Mouse (Mus musculus): ENCODE results near the gene Cdc37l1. TPM values are rescaled to one million over a fixed set of nuclear protein-coding genes. Genes with fewer than 3 reads are reported as not detected.

Gene Cdc37l1
- total RNA-seq, 1 experiment: 46.8 TPM

DNA sequence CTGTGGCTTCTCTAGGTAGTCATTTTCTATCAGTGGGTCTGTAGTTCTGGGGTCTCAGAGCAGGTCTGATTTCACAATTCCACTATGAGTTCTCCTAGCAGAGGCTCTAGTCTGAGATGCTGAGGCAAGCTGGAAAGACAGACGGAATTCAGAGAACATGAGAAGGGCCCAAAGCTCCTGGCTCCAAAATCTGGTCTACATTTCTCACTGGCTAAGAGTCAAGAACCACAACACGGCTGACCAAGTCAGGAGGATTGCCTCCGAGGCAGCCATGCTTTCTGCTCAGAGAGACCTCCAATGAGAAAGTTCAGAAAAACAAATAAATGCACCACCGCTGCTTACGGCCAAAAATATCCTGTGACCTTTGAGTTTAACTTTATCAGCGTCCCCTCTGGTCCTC, 64.4 kb downstream of the Cdc37l1 start:
- H3K4me1 ChIP-seq (ENCODE audit: control insufficient read depth in 2 of 2, insufficient read depth in 2 of 2, low read length in 2 of 2, poor library complexity in 1 of 2): peaks cover 2 to 13% of the 10 kb centered on the region in 2 experiments
- TF ChIP-seq CHD2 (IDR thresholded peaks at IDR 0.05; ENCODE audit: low read depth, low read length) (no peak), HCFC1 (IDR thresholded peaks at IDR 0.05; ENCODE audit: borderline replicate concordance, insufficient read depth, low read length) (no peak), ZC3H11A (IDR thresholded peaks at IDR 0.05; ENCODE audit: borderline replicate concordance, low read depth, low read length) (no peak), ZNF384 (IDR thresholded peaks at IDR 0.05; ENCODE audit: low read depth, low read length) (no peak), MAFK (IDR thresholded peaks at IDR 0.05; ENCODE audit: insufficient read depth, low read depth, low read length) (no peak)
- no peak overlapping the region for H3K9ac ChIP-seq (ENCODE audit: insufficient read depth, low read depth, low read length, poor library complexity, severe bottlenecking)
- DNase-seq (ENCODE audit: low read depth, low spot score): no peak
- H3K4me3 ChIP-seq (ENCODE audit: insufficient read depth in 1 of 2, low read depth in 1 of 2, low read length in 2 of 2, poor library complexity in 1 of 2, severe bottlenecking in 1 of 2): no peak overlapping the region
- H3K36me3 ChIP-seq (ENCODE audit: control insufficient read depth, insufficient read depth, low read length, poor library complexity, severe bottlenecking): no peaks in the 10 kb centered on the region
- no peak overlapping the region for H3K27ac ChIP-seq (ENCODE audit: insufficient read depth, low read depth, low read length, poor library complexity, severe bottlenecking)
- no peaks in the 10 kb centered on the region for H3K9me3 ChIP-seq (ENCODE audit: control insufficient read depth, insufficient read depth, low read depth, low read length)
- in situ Hi-C loops (cut with MboI; ENCODE audit: low sequenced_read_pairs in 2 of 2, unreplicated experiment in 2 of 2): loop anchor here in 1 of 2 experiments (25.0 kb wide), 1 partner anchor 267 kb away; no protein-coding TSS in a partner anchor

DNA sequence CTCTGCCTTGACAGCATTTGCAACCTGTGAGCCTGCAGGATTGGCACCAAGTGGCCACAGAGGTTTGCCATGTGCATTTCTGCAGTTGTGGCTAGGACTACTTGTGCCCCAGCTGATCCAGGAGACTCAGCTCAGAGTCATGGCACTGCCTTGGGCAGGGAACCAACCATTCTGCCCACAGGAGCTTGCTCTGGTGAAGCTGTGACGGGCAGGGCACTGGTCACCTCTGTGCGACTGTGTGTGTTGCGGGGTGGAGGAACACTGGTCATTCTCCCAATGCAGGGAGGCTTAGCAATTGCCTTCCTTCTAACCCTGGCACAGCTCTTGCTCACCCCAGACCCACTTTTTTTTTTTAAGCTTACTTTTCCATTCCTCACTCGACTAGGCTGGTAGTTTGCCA, 65.3 kb downstream of the Cdc37l1 start:
- Histone ChIP-seq H3K4me1 (ENCODE audit: control insufficient read depth in 2 of 2, insufficient read depth in 2 of 2, low read length in 2 of 2, poor library complexity in 1 of 2) (peaks cover under 1 to 9% of the 10 kb centered on the region in 2 experiments), H3K27ac (ENCODE audit: insufficient read depth, low read depth, low read length, poor library complexity, severe bottlenecking) (no peak overlapping the region), H3K4me3 (ENCODE audit: insufficient read depth in 1 of 2, low read depth in 1 of 2, low read length in 2 of 2, poor library complexity in 1 of 2, severe bottlenecking in 1 of 2) (no peak overlapping the region), H3K9me3 (ENCODE audit: control insufficient read depth, insufficient read depth, low read depth, low read length) (no peaks in the 10 kb centered on the region), H3K9ac (ENCODE audit: insufficient read depth, low read depth, low read length, poor library complexity, severe bottlenecking) (no peak overlapping the region), H3K36me3 (ENCODE audit: control insufficient read depth, insufficient read depth, low read length, poor library complexity, severe bottlenecking) (no peaks in the 10 kb centered on the region)
- in situ Hi-C loops (cut with MboI; ENCODE audit: low sequenced_read_pairs in 2 of 2, unreplicated experiment in 2 of 2): loop anchor here in 1 of 2 experiments (25.0 kb wide), 1 partner anchor 268 kb away; no protein-coding TSS in a partner anchor
- no peak for TF ChIP-seq CHD2 (IDR thresholded peaks at IDR 0.05; ENCODE audit: low read depth, low read length)
- DNase-seq (ENCODE audit: low read depth, low spot score): no peak

DNA sequence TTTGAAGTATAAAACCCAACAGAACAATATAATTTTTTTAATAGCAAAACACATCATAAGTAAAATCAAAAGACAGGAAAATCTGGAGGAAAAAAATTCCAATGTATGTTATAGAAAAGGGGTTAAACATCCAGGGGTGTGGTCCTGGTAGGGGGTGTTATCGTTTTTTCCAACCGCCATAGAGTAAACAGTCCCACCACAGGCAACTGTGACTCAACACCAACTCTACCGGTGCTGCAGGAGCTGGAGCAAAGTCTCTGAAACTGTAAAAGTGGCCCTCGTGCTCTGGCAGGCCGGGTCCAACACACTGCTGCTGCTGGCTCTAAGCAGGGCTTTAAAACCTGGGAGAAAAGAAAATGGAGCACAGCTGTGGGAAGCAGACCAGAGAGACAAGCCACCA, 68.6 kb downstream of the Cdc37l1 start:
- no peak overlapping the region for H3K9ac ChIP-seq (ENCODE audit: insufficient read depth, low read depth, low read length, poor library complexity, severe bottlenecking)

DNA sequence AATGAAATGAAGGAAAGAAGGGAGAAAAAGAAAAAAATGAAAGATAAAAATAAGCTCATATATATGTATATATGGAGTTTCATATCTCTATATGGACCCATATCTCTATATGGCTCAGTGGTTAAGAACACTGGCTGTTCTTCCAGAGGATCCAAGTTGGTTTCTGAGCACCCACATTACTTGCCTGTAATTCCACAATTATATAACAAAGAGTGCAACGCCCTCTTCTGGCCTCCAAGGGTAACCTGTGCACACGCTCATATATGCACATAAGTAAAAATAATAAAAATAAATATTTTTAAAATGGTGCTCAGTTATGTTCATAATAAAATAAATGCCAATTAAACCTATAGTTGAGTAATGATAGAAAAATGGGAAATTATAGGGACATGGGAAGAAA, 69.5 kb downstream of the Cdc37l1 start:
- Histone ChIP-seq H3K36me3 (ENCODE audit: control insufficient read depth, insufficient read depth, low read length, poor library complexity, severe bottlenecking) (no peaks in the 10 kb centered on the region), H3K27ac (ENCODE audit: insufficient read depth, low read depth, low read length, poor library complexity, severe bottlenecking) (no peak overlapping the region), H3K4me3 (ENCODE audit: insufficient read depth in 1 of 2, low read depth in 1 of 2, low read length in 2 of 2, poor library complexity in 1 of 2, severe bottlenecking in 1 of 2) (no peak overlapping the region), H3K9ac (ENCODE audit: insufficient read depth, low read depth, low read length, poor library complexity, severe bottlenecking) (no peak overlapping the region), H3K9me3 (ENCODE audit: control insufficient read depth, insufficient read depth, low read depth, low read length) (no peaks in the 10 kb centered on the region), H3K4me1 (ENCODE audit: control insufficient read depth in 2 of 2, insufficient read depth in 2 of 2, low read length in 2 of 2, poor library complexity in 1 of 2) (peaks cover 6 to 9% of the 10 kb centered on the region in 2 experiments; a peak in 2 of 4 replicates)
- no peak for DNase-seq (ENCODE audit: low read depth, low spot score)
- in situ Hi-C loops (cut with MboI; ENCODE audit: low sequenced_read_pairs in 2 of 2, unreplicated experiment in 2 of 2): loop anchor here in 1 of 2 experiments (10.0 to 25.0 kb wide), 2 partner anchors 272 to 295 kb away; no protein-coding TSS in a partner anchor
- no peak for TF ChIP-seq ZNF384 (IDR thresholded peaks at IDR 0.05; ENCODE audit: low read depth, low read length)
- no peak for TF ChIP-seq MAFK (IDR thresholded peaks at IDR 0.05; ENCODE audit: insufficient read depth, low read depth, low read length)
- TF ChIP-seq HCFC1 (IDR thresholded peaks at IDR 0.05; ENCODE audit: borderline replicate concordance, insufficient read depth, low read length): no peak
- TF ChIP-seq ZC3H11A (IDR thresholded peaks at IDR 0.05; ENCODE audit: borderline replicate concordance, low read depth, low read length): no peak
- no peak for TF ChIP-seq CHD2 (IDR thresholded peaks at IDR 0.05; ENCODE audit: low read depth, low read length)

More for the DNA sequence above, 68.6 kb downstream of the Cdc37l1 start:
- no peak for TF ChIP-seq ZNF384 (IDR thresholded peaks at IDR 0.05; ENCODE audit: low read depth, low read length)
- no peak for DNase-seq (ENCODE audit: low read depth, low spot score)
- Histone ChIP-seq H3K4me3 (ENCODE audit: insufficient read depth in 1 of 2, low read depth in 1 of 2, low read length in 2 of 2, poor library complexity in 1 of 2, severe bottlenecking in 1 of 2) (no peak overlapping the region), H3K27ac (ENCODE audit: insufficient read depth, low read depth, low read length, poor library complexity, severe bottlenecking) (no peak overlapping the region), H3K36me3 (ENCODE audit: control insufficient read depth, insufficient read depth, low read length, poor library complexity, severe bottlenecking) (no peaks in the 10 kb centered on the region), H3K9me3 (ENCODE audit: control insufficient read depth, insufficient read depth, low read depth, low read length) (no peaks in the 10 kb centered on the region), H3K4me1 (ENCODE audit: control insufficient read depth in 2 of 2, insufficient read depth in 2 of 2, low read length in 2 of 2, poor library complexity in 1 of 2) (peaks cover 0 to 9% of the 10 kb centered on the region in 2 experiments; a peak in 1 of 4 replicates)
- in situ Hi-C loops (cut with MboI; ENCODE audit: low sequenced_read_pairs in 2 of 2, unreplicated experiment in 2 of 2): loop anchor here in 1 of 2 experiments (25.0 kb wide), 1 partner anchor 271 kb away; no protein-coding TSS in a partner anchor

DNA sequence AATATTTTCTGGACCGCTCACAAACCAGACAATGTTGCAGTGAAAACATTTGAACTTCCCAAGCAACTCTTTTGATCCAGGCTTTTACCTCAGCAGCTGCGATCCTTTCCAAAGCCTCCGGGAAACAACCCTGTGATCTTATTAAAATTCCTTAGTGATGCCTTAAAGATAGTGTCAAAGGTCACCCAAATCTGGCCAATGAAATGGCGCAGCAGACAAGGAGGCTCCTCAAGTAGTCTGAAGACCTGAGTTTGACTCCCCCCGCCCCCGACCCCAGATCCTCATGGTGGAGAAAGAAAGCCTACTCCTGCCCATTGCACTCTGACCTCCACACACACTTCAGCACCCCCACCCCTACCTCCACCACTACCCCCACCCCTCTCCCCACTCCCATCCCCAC, 70.1 kb downstream of the Cdc37l1 start:
- no peaks in the 10 kb centered on the region for H3K9me3 ChIP-seq (ENCODE audit: control insufficient read depth, insufficient read depth, low read depth, low read length)
- in situ Hi-C loops (cut with MboI; ENCODE audit: low sequenced_read_pairs in 2 of 2, unreplicated experiment in 2 of 2): loop anchor here in 1 of 2 experiments (10.0 to 25.0 kb wide), 2 partner anchors 273 to 295 kb away; no protein-coding TSS in a partner anchor
- no peaks in the 10 kb centered on the region for H3K36me3 ChIP-seq (ENCODE audit: control insufficient read depth, insufficient read depth, low read length, poor library complexity, severe bottlenecking)
- no peak for DNase-seq (ENCODE audit: low read depth, low spot score)
- no peak overlapping the region for H3K4me3 ChIP-seq (ENCODE audit: insufficient read depth in 1 of 2, low read depth in 1 of 2, low read length in 2 of 2, poor library complexity in 1 of 2, severe bottlenecking in 1 of 2)
- no peak overlapping the region; the same call in 1 of the 2 replicates for H3K27ac ChIP-seq (ENCODE audit: insufficient read depth, low read depth, low read length, poor library complexity, severe bottlenecking)
- no peak overlapping the region for H3K9ac ChIP-seq (ENCODE audit: insufficient read depth, low read depth, low read length, poor library complexity, severe bottlenecking)
- peaks cover 6 to 11% of the 10 kb centered on the region in 2 experiments; a peak in 2 of 4 replicates for H3K4me1 ChIP-seq (ENCODE audit: control insufficient read depth in 2 of 2, insufficient read depth in 2 of 2, low read length in 2 of 2, poor library complexity in 1 of 2)
- TF ChIP-seq MAFK (IDR thresholded peaks at IDR 0.05; ENCODE audit: insufficient read depth, low read depth, low read length) (no peak), CHD2 (IDR thresholded peaks at IDR 0.05; ENCODE audit: low read depth, low read length) (no peak), ZNF384 (IDR thresholded peaks at IDR 0.05; ENCODE audit: low read depth, low read length) (no peak), HCFC1 (IDR thresholded peaks at IDR 0.05; ENCODE audit: borderline replicate concordance, insufficient read depth, low read length) (no peak), ZC3H11A (IDR thresholded peaks at IDR 0.05; ENCODE audit: borderline replicate concordance, low read depth, low read length) (no peak)

Data from ES-E14 (cell line).